Mouse (Mus musculus) thymus, adult 2 months (tissue): Measurements from ENCODE around the gene Tstd1. TPM values are rescaled to one million over a fixed set of nuclear protein-coding genes. Genes with fewer than 3 reads are reported as not detected.

ENCODE experiments used
- DNase-seq: peaks from one replicate; pipeline ENCODE4 v3.0.0; 2021
- H3K27ac ChIP-seq: fragments of 200-500 bp; 2 replicates; pipeline ENCODE4 v1.5.1; 2012; ENCODE audit warnings: low read length, control low read depth; ENCODE audit not compliant: control insufficient read depth, insufficient read depth
- H3K27me3 ChIP-seq: fragments of 200-500 bp; 2 replicates; pipeline ENCODE4 v1.6.1; 2012; ENCODE audit warnings: mild to moderate bottlenecking, low read length, moderate library complexity, mixed read lengths; ENCODE audit not compliant: control insufficient read depth, insufficient read depth
- H3K36me3 ChIP-seq: fragments of 200-500 bp; 2 replicates; pipeline ENCODE4 v1.6.1; 2012; ENCODE audit warnings: mild to moderate bottlenecking, low read length, moderate library complexity; ENCODE audit not compliant: control insufficient read depth, insufficient read depth
- H3K4me1 ChIP-seq: fragments of 200-500 bp; replicated peaks from 2 replicates; pipeline ENCODE4 v1.6.1; 2012; ENCODE audit warnings: low read length; ENCODE audit not compliant: control insufficient read depth, insufficient read depth
- H3K4me3 ChIP-seq: fragments of 200-500 bp; 2 replicates; pipeline ENCODE4 v1.5.1; 2012; ENCODE audit warnings: mild to moderate bottlenecking, low read length, control low read depth, moderate library complexity; ENCODE audit not compliant: control insufficient read depth, insufficient read depth
- CTCF ChIP-seq: fragments of 200-500 bp; IDR thresholded peaks from 2 replicates; pipeline ENCODE4 v1.5.1; 2012; ENCODE audit warnings: mild to moderate bottlenecking, control low read depth, low read length, moderate library complexity, borderline replicate concordance; ENCODE audit not compliant: control insufficient read depth, poor library complexity, insufficient read depth; ENCODE audit errors: extremely low read depth
- POLR2A ChIP-seq: fragments of 200-500 bp; IDR thresholded peaks from 2 replicates; pipeline ENCODE4 v1.6.1; 2012; ENCODE audit warnings: mild to moderate bottlenecking, low read length, control low read depth, moderate library complexity; ENCODE audit not compliant: control insufficient read depth, poor library complexity, insufficient read depth; ENCODE audit errors: extremely low read depth
- WGBS: fragments of 180-500 bp; shearing (Covaris S2); methylation state at CpG from one replicate; pipeline ENCODE4 v1.1.7; 2018; 5-methylcytosine and 5-hydroxymethylcytosine counted together
- polyA plus RNA-seq: library from polyadenylated mRNA; depleted of rRNA; stranded (reverse); fragments of >200 nt; gene quantifications from 2 replicates; pipeline ENCODE4 v1.2.3, GENCODE M21; 2012; rRNA removed

Tstd1 gene
- polyA plus RNA-seq: 5.3 and 6.1 TPM in 2 replicates

GRCm38 (mm10) chr1:171418660-171419059, at the start of gene Tstd1:
Tstd1 (plus strand) TSS chr1:171418872.
- Histone ChIP-seq H3K27ac (no peak within 1 kb of the TSS), H3K4me1 (no peaks in the 10 kb centered on the region), H3K4me3 (no peak within 1 kb of the TSS), H3K27me3 (no peaks in the 10 kb centered on the region), H3K36me3 (peaks cover 50% of the 10 kb centered on the region)
- TF ChIP-seq CTCF: no peak
- TF ChIP-seq POLR2A: no peak
- no peak for DNase-seq
- 95% methylated on average over 5 of the region's 5 CpGs for WGBS

- Histone ChIP-seq H3K4me3 (no peak within 1 kb of the TSS), H3K4me1 (no peaks in the 10 kb centered on the region), H3K36me3 (no peaks in the 10 kb centered on the region), H3K27ac (no peak within 1 kb of the TSS), H3K27me3 (no peaks in the 10 kb centered on the region)
- TF ChIP-seq CTCF (no peak), POLR2A (no peak)
- DNase-seq: no peak
- 31% methylated on average over 20 of the region's 20 CpGs for WGBS
These were observed 48.7 kb upstream of the Tstd1 start, which contains the start of gene Nectin4 for GRCm38 (mm10) chr1:171369845-171370556. Nectin4 (plus strand) TSS chr1:171370099.

- Histone ChIP-seq H3K4me1 (no peaks in the 10 kb centered on the region), H3K36me3 (no peaks in the 10 kb centered on the region), H3K27me3 (no peaks in the 10 kb centered on the region), H3K27ac (no peak overlapping the region), H3K4me3 (no peak overlapping the region)
- DNase-seq: no peak
- no peak for TF ChIP-seq CTCF
- no peak for TF ChIP-seq POLR2A
- 91% methylated on average over 3 of the region's 3 CpGs for WGBS
These were observed 45.8 kb upstream of the Tstd1 start for GRCm38 (mm10) chr1:171372880-171373279.

- DNase-seq: no peak
These were observed 44.7 kb upstream of the Tstd1 start for GRCm38 (mm10) chr1:171373946-171374345.

GRCm38 (mm10) chr1:171375646-171376097, 43.0 kb upstream of the Tstd1 start:
- no peak for DNase-seq
- Histone ChIP-seq H3K4me3 (no peak overlapping the region), H3K27ac (no peak overlapping the region), H3K36me3 (no peaks in the 10 kb centered on the region), H3K4me1 (peaks cover 4% of the 10 kb centered on the region), H3K27me3 (no peaks in the 10 kb centered on the region)
- 85% methylated on average over 9 of the region's 9 CpGs for WGBS
- TF ChIP-seq POLR2A (no peak), CTCF (no peak)

More at GRCm38 (mm10) chr1:171373946-171374345, 44.7 kb upstream of the Tstd1 start:
- TF ChIP-seq CTCF: no peak
- TF ChIP-seq POLR2A: no peak
- Histone ChIP-seq H3K4me1 (no peaks in the 10 kb centered on the region), H3K27me3 (no peaks in the 10 kb centered on the region), H3K4me3 (no peak overlapping the region), H3K27ac (no peak overlapping the region), H3K36me3 (no peaks in the 10 kb centered on the region)
- WGBS: 26% methylated on average over 4 of the region's 4 CpGs

GRCm38 (mm10) chr1:171378298-171378697, 40.4 kb upstream of the Tstd1 start:
- TF ChIP-seq CTCF (no peak), POLR2A (no peak)
- DNase-seq: no peak
- WGBS: 90% methylated on average over 6 of the region's 6 CpGs

More at GRCm38 (mm10) chr1:171378298-171378697, 40.4 kb upstream of the Tstd1 start:
- Histone ChIP-seq H3K27ac (no peak overlapping the region), H3K4me1 (peaks cover 4% of the 10 kb centered on the region), H3K36me3 (no peaks in the 10 kb centered on the region), H3K27me3 (no peaks in the 10 kb centered on the region; the same call in 1 of the 2 replicates), H3K4me3 (no peak overlapping the region)
